Mouse (Mus musculus) natural killer cell, adult 2 months (primary cell): ENCODE data around the gene Cep85l.

Experiments
- DNase-seq, 2 experiments: peaks; one replicate each; pipeline ENCODE4 v3.0.0; 2022; ENCODE audit warnings: low spot score in 2 of 2

The Cep85l gene

GRCm38 (mm10) chr10:53379709-53380106, at the start of gene Cep85l:
TSS of gene Cep85l (minus strand) at chr10:53379947.
- peak; percentile 50 to 74 for DNase-seq

- DNase-seq = peak; percentile 23 to 46
Observed at GRCm38 (mm10) chr10:53428695-53429447, 49.1 kb upstream of the Cep85l start.

- no peak for DNase-seq
Observed at GRCm38 (mm10) chr10:53426524-53426923, 46.8 kb upstream of the Cep85l start.

- DNase-seq = no peak
Observed at GRCm38 (mm10) chr10:53423091-53423490, 43.3 kb upstream of the Cep85l start.

- no peak for DNase-seq
Observed at GRCm38 (mm10) chr10:53422206-53422605, 42.5 kb upstream of the Cep85l start.

- no peak for DNase-seq
Observed at GRCm38 (mm10) chr10:53421613-53422012, 41.9 kb upstream of the Cep85l start.

GRCm38 (mm10) chr10:53420069-53420468, 40.3 kb upstream of the Cep85l start:
- DNase-seq = no peak

- no peak for DNase-seq
Observed at GRCm38 (mm10) chr10:53419139-53419935, 39.6 kb upstream of the Cep85l start.

GRCm38 (mm10) chr10:53417015-53417414, 37.3 kb upstream of the Cep85l start:
- DNase-seq = no peak

GRCm38 (mm10) chr10:53416152-53416712, 36.5 kb upstream of the Cep85l start:
- no peak for DNase-seq

GRCm38 (mm10) chr10:53415252-53415651, 35.5 kb upstream of the Cep85l start:
- no peak for DNase-seq

- DNase-seq = no peak
Observed at GRCm38 (mm10) chr10:53414092-53415085, 34.6 kb upstream of the Cep85l start.

GRCm38 (mm10) chr10:53412936-53413335, 33.2 kb upstream of the Cep85l start:
- no peak for DNase-seq

GRCm38 (mm10) chr10:53412165-53412564, 32.4 kb upstream of the Cep85l start:
- DNase-seq = no peak

GRCm38 (mm10) chr10:53410831-53411230, 31.1 kb upstream of the Cep85l start:
- no peak for DNase-seq

- no peak for DNase-seq
Observed at GRCm38 (mm10) chr10:53407422-53407821, 27.7 kb upstream of the Cep85l start.

- DNase-seq = no peak
Observed at GRCm38 (mm10) chr10:53406845-53407244, 27.1 kb upstream of the Cep85l start.

- no peak for DNase-seq
Observed at GRCm38 (mm10) chr10:53402293-53402692, 22.5 kb upstream of the Cep85l start.

- DNase-seq = no peak
Observed at GRCm38 (mm10) chr10:53399053-53399452, 19.3 kb upstream of the Cep85l start.

- DNase-seq = no peak
Observed at GRCm38 (mm10) chr10:53398540-53398902, 18.8 kb upstream of the Cep85l start.

GRCm38 (mm10) chr10:53397846-53398539, 18.2 kb upstream of the Cep85l start:
- no peak for DNase-seq
